Mouse (Mus musculus) bone marrow macrophage, adult 2 months (primary cell): ENCODE results near the gene Gm11099.

ENCODE experiments used
- CTCF ChIP-seq: IDR thresholded peaks from 2 replicates; pipeline ENCODE4 v1.5.1; 2012; ENCODE audit warnings: low read depth, mild to moderate bottlenecking, low read length, moderate library complexity
- POLR2A ChIP-seq: IDR thresholded peaks from 2 replicates; pipeline ENCODE4 v1.6.1; 2012; ENCODE audit warnings: mild to moderate bottlenecking, low read depth, low read length, borderline replicate concordance

GRCm38 (mm10) chr2:58906814-58907516, 47.7 kb downstream of the Gm11099 start:
- no peak for TF ChIP-seq POLR2A
- no peak for TF ChIP-seq CTCF
